Mouse (Mus musculus): ENCODE data around the gene Nr4a1. TPM values are rescaled to one million over a fixed set of nuclear protein-coding genes. Genes with fewer than 3 reads are reported as not detected.
A peak's percentile ranks its signal among the peaks of the same experiment; 100 is the strongest.

The Nr4a1 gene
- polyA plus RNA-seq, 1 experiment from 2014 or later = 8.8 TPM

- H3K4me3 ChIP-seq (ENCODE audit: low read depth, low read length) = no peak overlapping the region
- H3K36me3 ChIP-seq (ENCODE audit: insufficient read depth) = no peaks in the 10 kb centered on the region
- H3K9ac ChIP-seq = no peak overlapping the region
- 7% methylated on average over 8 of the region's 8 CpGs for WGBS
- no peak for TF ChIP-seq CTCF (IDR thresholded peaks at IDR 0.05; ENCODE audit: low read depth)
- ATAC-seq (ENCODE audit: insufficient read depth) (no peak), DNase-seq (no peak)
- peak overlapping the region; percentile 55; the same call in 1 of the 2 replicates for H3K4me2 ChIP-seq
- H3K27ac ChIP-seq (ENCODE audit: low read depth) = no peak overlapping the region
- H3K9me3 ChIP-seq (ENCODE audit: low read depth, low read length) = no peaks in the 10 kb centered on the region
- peaks cover 14% of the 10 kb centered on the region; the same call in 1 of the 2 replicates for H3K4me1 ChIP-seq (ENCODE audit: insufficient read depth)
- H3K27me3 ChIP-seq (ENCODE audit: insufficient read depth, low read length) = 0 out of 2 replicates have a peak, but pooled peaks cover 5% of the 10 kb centered on the region
Observed at GRCm38 (mm10) chr15:101220905-101221297, 33.2 kb upstream of the Nr4a1 start.

- Histone ChIP-seq H3K9ac (no peak overlapping the region), H3K4me1 (ENCODE audit: insufficient read depth) (peaks cover 16% of the 10 kb centered on the region; the same call in 1 of the 2 replicates), H3K9me3 (ENCODE audit: low read depth, low read length) (no peaks in the 10 kb centered on the region), H3K4me3 (ENCODE audit: low read depth, low read length) (peak overlapping the region; percentile 17), H3K4me2 (peak overlapping the region; percentile 55), H3K27me3 (ENCODE audit: insufficient read depth, low read length) (0 out of 2 replicates have a peak, but pooled peaks cover 5% of the 10 kb centered on the region), H3K36me3 (ENCODE audit: insufficient read depth) (no peaks in the 10 kb centered on the region), H3K27ac (ENCODE audit: low read depth) (peak overlapping the region; percentile 3; the same call in 1 of the 2 replicates)
- peak; percentile 42; the same call in 1 of the 2 replicates for ATAC-seq (ENCODE audit: insufficient read depth)
- 4% methylated on average over 14 of the region's 14 CpGs for WGBS
- peak; percentile 94 for DNase-seq
- TF ChIP-seq CTCF (IDR thresholded peaks at IDR 0.05; ENCODE audit: low read depth) = peak; percentile 93
Observed at GRCm38 (mm10) chr15:101221298-101222104, 32.6 kb upstream of the Nr4a1 start.

- H3K4me3 ChIP-seq (ENCODE audit: low read depth, low read length) = peak overlapping the region; percentile 88; the same call in 1 of the 2 replicates
- ATAC-seq (ENCODE audit: insufficient read depth) (no peak), DNase-seq (no peak)
- 0 out of 2 replicates have a peak, but pooled peaks cover 5% of the 10 kb centered on the region for H3K27me3 ChIP-seq (ENCODE audit: insufficient read depth, low read length)
- TF ChIP-seq CTCF (IDR thresholded peaks at IDR 0.05; ENCODE audit: low read depth) = no peak
- H3K4me1 ChIP-seq (ENCODE audit: insufficient read depth) = peaks cover 25% of the 10 kb centered on the region
- 0 out of 2 replicates have a peak, but pooled peaks cover 7% of the 10 kb centered on the region for H3K36me3 ChIP-seq (ENCODE audit: insufficient read depth)
- no peak overlapping the region; the same call in 1 of the 2 replicates for H3K9ac ChIP-seq
- H3K9me3 ChIP-seq (ENCODE audit: low read depth, low read length) = no peaks in the 10 kb centered on the region
- no peak overlapping the region; the same call in 1 of the 2 replicates for H3K27ac ChIP-seq (ENCODE audit: low read depth)
- H3K4me2 ChIP-seq = peak overlapping the region; percentile 82
- WGBS = 49% methylated on average over 13 of the region's 13 CpGs
Observed at GRCm38 (mm10) chr15:101222897-101223482, 31.1 kb upstream of the Nr4a1 start.

GRCm38 (mm10) chr15:101223596-101223995 lies 30.5 kb upstream of the Nr4a1 start:
- H3K27ac ChIP-seq (ENCODE audit: low read depth) = no peak overlapping the region; the same call in 1 of the 2 replicates
- H3K9me3 ChIP-seq (ENCODE audit: low read depth, low read length) = no peaks in the 10 kb centered on the region
- peak overlapping the region; percentile 35 for H3K9ac ChIP-seq
- 7% methylated on average over 5 of the region's 5 CpGs for WGBS
- peak overlapping the region; percentile 82 for H3K4me2 ChIP-seq
- H3K36me3 ChIP-seq (ENCODE audit: insufficient read depth) = peaks cover 11% of the 10 kb centered on the region
- no peak for TF ChIP-seq CTCF (IDR thresholded peaks at IDR 0.05; ENCODE audit: low read depth)
- H3K4me1 ChIP-seq (ENCODE audit: insufficient read depth) = peaks cover 29% of the 10 kb centered on the region
- no peak; the same call in 1 of the 2 replicates for ATAC-seq (ENCODE audit: insufficient read depth)
- 0 out of 2 replicates have a peak, but pooled peaks cover 5% of the 10 kb centered on the region for H3K27me3 ChIP-seq (ENCODE audit: insufficient read depth, low read length)
- DNase-seq = no peak
- peak overlapping the region; percentile 88 for H3K4me3 ChIP-seq (ENCODE audit: low read depth, low read length)

- no peak; the same call in 1 of the 2 replicates for TF ChIP-seq CTCF (IDR thresholded peaks at IDR 0.05; ENCODE audit: low read depth)
- H3K4me1 ChIP-seq (ENCODE audit: insufficient read depth) = peaks cover 30% of the 10 kb centered on the region
- H3K9me3 ChIP-seq (ENCODE audit: low read depth, low read length) = no peaks in the 10 kb centered on the region
- H3K27ac ChIP-seq (ENCODE audit: low read depth) = peak within 1 kb of the TSS; percentile 91
- H3K27me3 ChIP-seq (ENCODE audit: insufficient read depth, low read length) = 0 out of 2 replicates have a peak, but pooled peaks cover 5% of the 10 kb centered on the region
- under 1% methylated on average over 64 of the region's 77 CpGs for WGBS
- peak within 1 kb of the TSS; percentile 87 for H3K9ac ChIP-seq
- peak; percentile 87 for ATAC-seq (ENCODE audit: insufficient read depth)
- peak within 1 kb of the TSS; percentile 88 for H3K4me3 ChIP-seq (ENCODE audit: low read depth, low read length)
- H3K4me2 ChIP-seq = peak within 1 kb of the TSS; percentile 82
- peaks cover 17% of the 10 kb centered on the region for H3K36me3 ChIP-seq (ENCODE audit: insufficient read depth)
- peak; percentile 97 for DNase-seq
Observed at GRCm38 (mm10) chr15:101224006-101224906, 29.8 kb upstream of the Nr4a1 start, which contains the start of gene Grasp. Grasp (plus strand) TSS chr15:101224188.

- peak overlapping the region; percentile 87 for H3K9ac ChIP-seq
- H3K4me2 ChIP-seq = peak overlapping the region; percentile 82
- H3K27ac ChIP-seq (ENCODE audit: low read depth) = peak overlapping the region; percentile 91
- no peak for ATAC-seq (ENCODE audit: insufficient read depth)
- peak overlapping the region; percentile 88 for H3K4me3 ChIP-seq (ENCODE audit: low read depth, low read length)
- 0 out of 2 replicates have a peak, but pooled peaks cover 5% of the 10 kb centered on the region for H3K27me3 ChIP-seq (ENCODE audit: insufficient read depth, low read length)
- no peaks in the 10 kb centered on the region for H3K9me3 ChIP-seq (ENCODE audit: low read depth, low read length)
- H3K4me1 ChIP-seq (ENCODE audit: insufficient read depth) = peaks cover 30% of the 10 kb centered on the region
- H3K36me3 ChIP-seq (ENCODE audit: insufficient read depth) = peaks cover 24% of the 10 kb centered on the region
- DNase-seq = peak; percentile 46
- TF ChIP-seq CTCF (IDR thresholded peaks at IDR 0.05; ENCODE audit: low read depth) = no peak
- WGBS = 1% methylated on average over 14 of the region's 14 CpGs
Observed at GRCm38 (mm10) chr15:101224977-101225376, 29.1 kb upstream of the Nr4a1 start.
